Mouse (Mus musculus) midbrain, embryonic 16.5 days (tissue): ENCODE measurements around the gene Mafk. TPM values are rescaled to one million over a fixed set of nuclear protein-coding genes. Genes with fewer than 3 reads are reported as not detected.

Experiments used
- ATAC-seq: fragments of 200-750 bp; cut with Nextera tagmentation; 2 replicates; pipeline ENCODE4 v1.8.0; 2017; ENCODE audit warnings: moderate TSS enrichment
- H3K27ac ChIP-seq: fragments of 300-500 bp; sonication (generic); 2 replicates; pipeline ENCODE4 v1.5.1; 2014; ENCODE audit warnings: mild to moderate bottlenecking, low read length, mixed read lengths
- H3K27me3 ChIP-seq: fragments of 300-500 bp; sonication (generic); 2 replicates; pipeline ENCODE4 v1.6.1; 2014; ENCODE audit warnings: low read depth, low read length, mixed read lengths; ENCODE audit not compliant: control insufficient read depth, insufficient read depth
- H3K36me3 ChIP-seq: fragments of 300-500 bp; sonication (generic); 2 replicates; pipeline ENCODE4 v1.6.1; 2014; ENCODE audit warnings: mild to moderate bottlenecking, low read length, moderate library complexity, mixed read lengths; ENCODE audit not compliant: control insufficient read depth, insufficient read depth
- H3K4me1 ChIP-seq: fragments of 300-500 bp; sonication (generic); 2 replicates; pipeline ENCODE4 v1.6.1; 2014; ENCODE audit warnings: mild to moderate bottlenecking, low read length, mixed read lengths; ENCODE audit not compliant: control insufficient read depth, insufficient read depth
- H3K4me2 ChIP-seq: fragments of 300-500 bp; sonication (generic); 2 replicates; pipeline ENCODE4 v1.6.1; 2014; ENCODE audit warnings: mild to moderate bottlenecking, low read length, mixed read lengths
- H3K4me3 ChIP-seq: fragments of 300-500 bp; sonication (generic); 2 replicates; pipeline ENCODE4 v1.5.1; 2014; ENCODE audit warnings: low read depth, mild to moderate bottlenecking, low read length, moderate library complexity, mixed read lengths
- H3K9ac ChIP-seq: fragments of 300-500 bp; sonication (generic); 2 replicates; pipeline ENCODE4 v1.6.1; 2014; ENCODE audit warnings: low read depth, low read length, mixed read lengths
- H3K9me3 ChIP-seq: fragments of 300-500 bp; sonication (generic); replicated peaks from 2 replicates; pipeline ENCODE4 v1.6.1; 2014; ENCODE audit warnings: mild to moderate bottlenecking, low read length, mixed read lengths; ENCODE audit not compliant: control insufficient read depth, poor library complexity, severe bottlenecking
- WGBS: fragments of 180-500 bp; shearing (Covaris S2); extraction: QIAGEN DNeasy Blood & Tissue Kit; methylation state at CpG from one replicate; pipeline ENCODE4 v1.1.7; 2014; 5-methylcytosine and 5-hydroxymethylcytosine counted together
- polyA plus RNA-seq: library from polyadenylated mRNA; unstranded; fragments of >200 nt; fragmentation: Nextera tagmentation; extraction: Ambion mirVana; gene quantifications from 2 replicates; pipeline ENCODE4 v1.2.1, GENCODE M21; 2015

Gene Mafk
- polyA plus RNA-seq, 1 experiment from 2014 or later = 17.6 TPM

DNA sequence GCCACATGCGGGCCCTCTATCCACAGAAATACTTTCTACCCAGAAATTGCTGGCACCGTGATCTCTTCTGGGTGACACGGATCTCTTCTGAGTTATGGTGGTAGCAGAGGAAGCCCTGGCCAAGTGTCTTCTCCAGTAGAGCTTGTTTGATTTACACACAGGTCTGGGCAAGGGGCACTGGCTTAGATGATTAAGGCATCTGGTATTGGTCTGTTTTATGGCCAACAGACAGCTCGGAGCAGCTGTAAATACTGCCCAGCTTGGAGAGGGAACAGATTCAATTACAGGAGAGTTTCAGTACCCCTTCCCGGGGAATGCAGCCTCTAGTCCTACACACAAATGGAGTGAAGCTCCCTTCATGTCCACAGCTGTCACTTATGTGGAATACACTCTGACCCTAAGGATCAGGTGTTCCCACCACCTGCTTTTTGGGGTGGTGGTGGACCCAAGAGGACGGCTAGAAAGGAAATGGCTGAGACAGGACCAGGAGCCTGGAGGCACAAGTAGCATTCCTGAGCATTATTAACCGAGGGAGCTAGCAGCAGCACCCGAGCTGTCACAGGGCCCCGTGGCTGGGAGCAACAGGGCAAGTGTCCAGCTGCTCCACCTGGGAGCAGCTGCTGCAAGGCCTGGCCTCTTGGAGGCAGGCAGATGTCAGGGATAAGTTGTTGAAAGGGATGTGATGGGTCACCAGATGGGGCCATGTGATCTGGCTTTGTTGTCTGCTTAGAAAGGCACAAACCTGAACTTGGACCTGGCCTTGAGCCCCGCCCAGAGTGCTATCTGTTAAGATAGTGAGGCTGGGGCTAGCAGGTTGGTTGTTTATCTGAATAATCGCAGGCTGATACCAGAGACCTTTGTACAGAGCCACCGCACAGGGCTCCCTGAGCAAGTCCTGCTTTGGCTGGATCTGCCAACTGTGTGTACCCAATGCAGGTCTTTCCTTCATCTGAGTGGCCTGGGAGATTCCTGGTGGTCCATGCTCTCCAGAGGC lies 30.4 kb downstream of the Mafk start:
- H3K27ac ChIP-seq = no peak overlapping the region
- WGBS = 85% methylated on average over 12 of the region's 12 CpGs
- peaks cover 15% of the 10 kb centered on the region for H3K4me1 ChIP-seq
- H3K9me3 ChIP-seq = no peaks in the 10 kb centered on the region
- no peak overlapping the region for H3K4me3 ChIP-seq
- H3K4me2 ChIP-seq = no peak overlapping the region
- no peaks in the 10 kb centered on the region for H3K27me3 ChIP-seq
- H3K9ac ChIP-seq = no peak overlapping the region
- peaks cover 12% of the 10 kb centered on the region; the same call in 1 of the 2 replicates for H3K36me3 ChIP-seq
- ATAC-seq = no peak

DNA sequence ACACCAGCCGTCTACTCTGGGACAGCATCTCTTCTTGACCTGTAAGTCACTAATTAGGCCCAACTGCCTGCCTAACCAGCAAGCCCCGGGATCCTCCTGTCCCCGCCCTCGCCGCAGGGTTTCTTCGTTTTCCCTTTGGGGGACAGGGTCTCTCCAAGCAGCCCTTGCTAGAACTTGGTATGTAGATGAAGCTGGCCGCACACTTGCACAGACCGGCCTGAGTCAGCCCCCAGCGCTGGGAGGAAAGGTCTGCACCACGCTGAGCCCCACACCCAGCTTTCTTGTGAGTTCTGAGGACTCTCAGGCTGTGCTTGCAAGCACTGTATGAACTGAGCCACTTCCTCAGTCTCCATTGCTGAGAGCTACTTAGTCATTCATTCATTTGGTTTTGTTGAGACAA lies 33.2 kb downstream of the Mafk start:
- Histone ChIP-seq H3K4me3 (no peak overlapping the region), H3K4me2 (no peak overlapping the region; the same call in 1 of the 2 replicates), H3K36me3 (peaks cover 12% of the 10 kb centered on the region; the same call in 1 of the 2 replicates), H3K9ac (no peak overlapping the region), H3K9me3 (no peaks in the 10 kb centered on the region), H3K4me1 (peaks cover 19% of the 10 kb centered on the region), H3K27me3 (no peaks in the 10 kb centered on the region), H3K27ac (no peak overlapping the region)
- ATAC-seq = no peak
- WGBS = 92% methylated on average over 10 of the region's 10 CpGs

DNA sequence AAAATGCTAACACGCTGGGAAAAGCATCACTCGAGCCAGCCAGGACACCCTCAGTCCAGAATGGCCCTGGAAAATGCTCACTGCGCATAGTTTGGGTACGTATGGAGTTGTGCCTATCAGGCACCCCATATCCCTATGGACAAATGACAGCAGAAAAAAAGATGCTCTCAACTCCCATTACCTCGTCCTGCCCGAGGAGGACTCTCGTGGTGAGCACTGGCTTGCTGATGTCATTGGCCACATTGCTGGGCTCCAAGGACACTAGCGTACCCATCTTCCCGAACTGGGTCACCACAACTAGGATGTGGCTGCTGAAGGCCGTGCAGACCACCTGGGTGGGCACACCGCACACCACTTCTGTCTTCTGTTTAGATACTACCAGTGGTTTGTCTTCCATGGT lies 34.6 kb downstream of the Mafk start:
- H3K4me3 ChIP-seq = peak overlapping the region; percentile 87
- H3K27me3 ChIP-seq = no peaks in the 10 kb centered on the region
- peak overlapping the region; percentile 62 for H3K27ac ChIP-seq
- 0 out of 2 replicates have a peak, but pooled peaks have one; percentile 47 for ATAC-seq
- H3K4me1 ChIP-seq = peaks cover 19% of the 10 kb centered on the region
- WGBS = 44% methylated on average over 11 of the region's 11 CpGs
- peak overlapping the region; percentile 99 for H3K4me2 ChIP-seq
- peaks cover 12% of the 10 kb centered on the region; the same call in 1 of the 2 replicates for H3K36me3 ChIP-seq
- no peaks in the 10 kb centered on the region for H3K9me3 ChIP-seq
- peak overlapping the region; percentile 85 for H3K9ac ChIP-seq

DNA sequence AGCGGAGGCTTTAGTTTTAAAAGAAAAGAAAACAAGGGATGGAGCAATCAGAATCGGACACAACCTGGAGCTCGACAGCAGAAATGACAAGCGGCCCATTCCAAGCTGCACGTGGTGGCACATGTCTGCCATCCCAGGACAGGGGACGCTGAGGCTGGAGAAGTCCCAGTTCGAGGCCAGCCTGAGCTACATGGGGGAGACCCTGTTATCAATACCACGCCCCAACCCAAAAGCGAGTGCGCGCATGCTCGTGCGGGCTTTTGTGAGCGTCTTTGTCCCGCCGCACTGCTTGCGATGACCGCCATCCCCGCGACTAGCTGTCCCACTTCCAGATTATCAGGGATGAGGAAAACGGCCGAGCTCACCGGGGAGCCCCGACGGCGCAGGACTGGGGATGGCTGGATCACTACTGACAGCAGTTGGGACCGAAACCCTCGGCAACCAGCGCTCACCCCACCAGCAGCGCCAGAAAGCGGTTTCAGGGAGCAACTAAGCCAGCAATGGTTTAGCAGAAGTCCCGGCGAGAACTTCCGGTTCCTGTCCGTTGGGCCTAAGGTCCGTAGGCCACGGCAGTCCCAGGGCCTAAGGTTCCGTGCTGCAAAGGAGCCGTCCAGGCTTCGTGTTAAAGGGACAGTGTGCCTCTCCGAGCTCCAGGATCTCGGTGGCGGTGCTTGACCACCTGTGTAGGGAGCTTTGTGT lies 35.2 kb downstream of the Mafk start, which contains the start of the genes Gm26938 and Psmg3:
Gene Gm26938 (minus strand): TSS at position 51 of the 699 bp plus-strand sequence.
Gene Psmg3 (minus strand): TSS at position 529 of the 699 bp plus-strand sequence.
- Histone ChIP-seq H3K4me1 (peaks cover 19% of the 10 kb centered on the region), H3K9ac (peak within 1 kb of the TSS; percentile 85), H3K27ac (peak within 1 kb of the TSS; percentile 62), H3K9me3 (no peaks in the 10 kb centered on the region), H3K4me2 (peak within 1 kb of the TSS; percentile 99), H3K36me3 (peaks cover 12% of the 10 kb centered on the region; the same call in 1 of the 2 replicates), H3K4me3 (peak within 1 kb of the TSS; percentile 87), H3K27me3 (no peaks in the 10 kb centered on the region)
- peak; percentile 90 for ATAC-seq
- under 1% methylated on average over 43 of the region's 43 CpGs for WGBS

DNA sequence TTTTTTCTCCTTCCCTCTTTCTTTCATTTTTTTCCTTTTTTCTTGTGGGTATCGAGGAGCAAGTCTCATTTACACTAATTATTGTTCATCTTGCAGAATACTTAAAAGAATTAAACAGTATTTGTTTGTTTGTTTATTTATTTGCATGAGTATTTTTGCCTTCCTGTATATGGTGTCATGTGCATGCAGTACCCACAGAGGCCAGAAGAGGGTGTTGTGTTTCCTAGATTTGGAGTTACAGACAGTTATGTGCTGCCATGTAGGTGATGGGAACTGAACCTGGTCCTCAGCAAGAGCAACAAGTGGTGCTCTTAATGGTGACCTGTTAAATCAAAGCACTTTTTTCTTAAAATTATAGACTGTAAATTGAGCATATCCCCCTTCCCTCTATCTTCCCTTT lies 36.3 kb downstream of the Mafk start:
- no peak for ATAC-seq
- Histone ChIP-seq H3K9me3 (no peaks in the 10 kb centered on the region), H3K36me3 (peaks cover 9% of the 10 kb centered on the region; the same call in 1 of the 2 replicates), H3K4me3 (no peak overlapping the region), H3K4me1 (peaks cover 19% of the 10 kb centered on the region), H3K27ac (no peak overlapping the region), H3K27me3 (no peaks in the 10 kb centered on the region), H3K9ac (no peak overlapping the region), H3K4me2 (no peak overlapping the region)
- WGBS = 92% methylated on average over 1 of the region's 1 CpGs

DNA sequence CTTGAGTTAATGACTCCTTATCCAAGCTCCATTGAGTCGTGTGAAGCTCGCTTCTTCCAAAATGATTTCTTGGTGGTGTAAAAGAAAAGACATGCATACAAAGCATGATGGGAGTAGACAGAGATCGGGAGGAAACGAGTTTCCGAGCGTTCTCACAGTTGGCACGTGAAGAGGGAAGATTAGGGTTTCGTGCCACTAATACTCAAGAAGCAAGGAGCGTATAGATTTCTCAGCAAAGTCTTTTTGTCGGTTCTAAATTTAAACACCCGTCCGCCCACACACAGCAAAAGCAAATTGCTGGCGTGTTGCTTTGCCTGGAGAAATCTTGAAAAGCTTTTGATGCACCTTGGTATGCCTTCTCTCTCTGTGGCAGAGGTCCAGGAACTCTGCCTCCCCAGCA lies 38.1 kb downstream of the Mafk start:
- no peak overlapping the region for H3K4me3 ChIP-seq
- peaks cover 19% of the 10 kb centered on the region for H3K4me1 ChIP-seq
- ATAC-seq = no peak
- no peaks in the 10 kb centered on the region for H3K9me3 ChIP-seq
- no peak overlapping the region for H3K9ac ChIP-seq
- no peak overlapping the region for H3K27ac ChIP-seq
- no peaks in the 10 kb centered on the region for H3K27me3 ChIP-seq
- no peak overlapping the region for H3K4me2 ChIP-seq
- WGBS = 81% methylated on average over 13 of the region's 13 CpGs
- no peaks in the 10 kb centered on the region for H3K36me3 ChIP-seq

DNA sequence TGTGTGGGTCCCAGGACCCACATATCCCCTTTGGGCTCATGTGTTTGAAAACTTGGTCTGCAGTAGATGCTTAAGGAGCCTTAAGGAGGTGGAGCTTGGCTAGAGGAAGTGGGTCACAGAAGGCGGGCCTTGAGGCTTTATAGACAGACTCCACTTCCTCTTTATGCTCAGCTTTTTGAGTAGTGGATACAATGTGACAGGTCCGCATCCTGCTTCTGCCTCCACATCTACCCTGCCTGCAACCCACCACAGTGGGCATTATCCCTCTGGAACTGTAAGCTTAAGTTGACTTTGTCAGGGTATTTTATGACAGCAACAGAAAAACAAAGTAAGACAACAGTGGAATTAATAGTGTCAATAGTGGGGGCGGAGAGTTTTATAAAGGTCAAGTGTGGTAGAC lies 39.4 kb downstream of the Mafk start:
- ATAC-seq = no peak
- 91% methylated on average over 3 of the region's 3 CpGs for whole genome bisulfite sequencing
- no peak overlapping the region for H3K27ac ChIP-seq

DNA sequence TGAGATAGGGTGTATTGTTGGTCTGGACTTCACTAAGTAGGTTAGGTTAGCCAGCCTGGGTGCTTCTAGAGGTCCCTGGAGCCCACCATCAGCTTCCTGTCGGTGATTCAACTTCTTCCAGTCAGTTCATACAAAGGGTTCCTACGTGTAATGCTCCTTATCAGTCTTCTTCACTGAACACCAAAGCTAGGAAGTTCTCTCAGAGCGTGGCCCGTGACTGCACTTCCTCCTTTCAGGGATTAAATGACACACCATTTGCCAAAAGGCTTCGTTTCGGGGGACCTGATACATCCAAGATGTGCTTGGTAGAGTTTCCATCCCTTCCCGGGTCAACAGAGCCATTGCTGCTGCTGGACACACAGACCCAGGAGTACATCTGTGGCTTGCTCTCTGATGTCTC lies 40.8 kb downstream of the Mafk start:
- Histone ChIP-seq H3K4me1 (peaks cover under 1% of the 10 kb centered on the region; the same call in 1 of the 2 replicates), H3K9ac (no peak overlapping the region), H3K27me3 (no peaks in the 10 kb centered on the region), H3K27ac (no peak overlapping the region), H3K9me3 (no peaks in the 10 kb centered on the region), H3K36me3 (no peaks in the 10 kb centered on the region), H3K4me3 (no peak overlapping the region), H3K4me2 (no peak overlapping the region)
- no peak for ATAC-seq
- WGBS = 82% methylated on average over 7 of the region's 7 CpGs

More for the DNA sequence above, 39.4 kb downstream of the Mafk start:
- H3K9me3 ChIP-seq = no peaks in the 10 kb centered on the region
- no peak overlapping the region for H3K4me2 ChIP-seq
- no peaks in the 10 kb centered on the region for H3K27me3 ChIP-seq
- H3K4me1 ChIP-seq = peaks cover 7% of the 10 kb centered on the region
- no peaks in the 10 kb centered on the region for H3K36me3 ChIP-seq
- no peak overlapping the region for H3K9ac ChIP-seq
- no peak overlapping the region for H3K4me3 ChIP-seq
